Mouse (Mus musculus) myocyte (in vitro differentiated cells): ENCODE data around the gene Zfp27.

Experiments
- CEBPB ChIP-seq: IDR thresholded peaks from 2 replicates; pipeline ENCODE4 v1.6.1; 2011; ENCODE audit warnings: mild to moderate bottlenecking, moderate library complexity; ENCODE audit not compliant: poor library complexity, insufficient read depth, severe bottlenecking
- E2F4 ChIP-seq: IDR thresholded peaks from one replicate; pipeline ENCODE4 v1.6.1; 2011; ENCODE audit warnings: mild to moderate bottlenecking, control low read depth, moderate library complexity; ENCODE audit not compliant: insufficient read depth
- MAX ChIP-seq: IDR thresholded peaks from one replicate; pipeline ENCODE4 v1.6.1; 2011; ENCODE audit warnings: low read depth, mild to moderate bottlenecking, control low read depth
- MYOD1 ChIP-seq, 3 experiments: IDR thresholded peaks; one replicate each; pipeline ENCODE4 v1.6.1; 2011; ENCODE audit warnings: control low read depth in 2 of 3, low read depth in 2 of 3, mild to moderate bottlenecking in 2 of 3, moderate library complexity in 1 of 3; ENCODE audit not compliant: insufficient read length in 2 of 3, control insufficient read depth in 1 of 3
- MYOG ChIP-seq, 3 experiments: IDR thresholded peaks; one replicate each; pipeline ENCODE4 v1.6.1; 2011; ENCODE audit warnings: control low read depth in 2 of 3, low read depth in 2 of 3, mild to moderate bottlenecking in 2 of 3; ENCODE audit not compliant: insufficient read length in 2 of 3, control insufficient read depth in 1 of 3, insufficient read depth in 1 of 3
- POLR2A ChIP-seq: IDR thresholded peaks from one replicate; pipeline ENCODE4 v1.6.1; 2011; ENCODE audit warnings: low read depth, mild to moderate bottlenecking, control low read depth, moderate library complexity; ENCODE audit not compliant: insufficient read length
- POLR2AphosphoS2 ChIP-seq: IDR thresholded peaks from one replicate; pipeline ENCODE4 v1.6.1; 2011; ENCODE audit warnings: low read depth, control low read depth; ENCODE audit not compliant: insufficient read length
- SRF ChIP-seq: IDR thresholded peaks from one replicate; pipeline ENCODE4 v1.6.1; 2011; ENCODE audit warnings: low read depth; ENCODE audit not compliant: control insufficient read depth, insufficient read length
- TCF12 ChIP-seq: IDR thresholded peaks from one replicate; pipeline ENCODE4 v1.6.1; 2011; ENCODE audit warnings: mild to moderate bottlenecking, control low read depth; ENCODE audit not compliant: poor library complexity, insufficient read depth, severe bottlenecking
- TCF3 ChIP-seq: IDR thresholded peaks from one replicate; pipeline ENCODE4 v1.6.1; 2011; ENCODE audit warnings: low read depth, control low read depth; ENCODE audit not compliant: insufficient read length
- USF1 ChIP-seq: IDR thresholded peaks from one replicate; pipeline ENCODE4 v1.6.1; 2011; ENCODE audit warnings: low read depth, mild to moderate bottlenecking, control low read depth, moderate library complexity

- TF ChIP-seq POLR2A (no peak), USF1 (no peak), POLR2AphosphoS2 (no peak), MAX (no peak), TCF12 (no peak), CEBPB (no peak), E2F4 (no peak), MYOG (IDR thresholded peaks at IDR 0.05; ENCODE audit: control insufficient read depth in 1 of 3, insufficient read depth in 1 of 3, insufficient read length in 2 of 3, low read depth in 2 of 3) (no peak), MYOD1 (IDR thresholded peaks at IDR 0.05; ENCODE audit: control insufficient read depth in 1 of 3, insufficient read length in 2 of 3, low read depth in 2 of 3) (no peak), SRF (no peak), TCF3 (no peak)
These were observed 53.5 kb downstream of the Zfp27 start for GRCm38 (mm10) chr7:29852831-29853218.
